Mouse (Mus musculus): ENCODE results near the gene Cmpk1. TPM values are rescaled to one million over a fixed set of nuclear protein-coding genes. Genes with fewer than 3 reads are reported as not detected.
A peak's percentile ranks its signal among the peaks of the same experiment; 100 is the strongest.

Gene Cmpk1
- polyA plus RNA-seq (2014; fragmentation: Nextera tagmentation; extraction: Ambion mirVana): 141 and 150 TPM in 2 replicates

DNA sequence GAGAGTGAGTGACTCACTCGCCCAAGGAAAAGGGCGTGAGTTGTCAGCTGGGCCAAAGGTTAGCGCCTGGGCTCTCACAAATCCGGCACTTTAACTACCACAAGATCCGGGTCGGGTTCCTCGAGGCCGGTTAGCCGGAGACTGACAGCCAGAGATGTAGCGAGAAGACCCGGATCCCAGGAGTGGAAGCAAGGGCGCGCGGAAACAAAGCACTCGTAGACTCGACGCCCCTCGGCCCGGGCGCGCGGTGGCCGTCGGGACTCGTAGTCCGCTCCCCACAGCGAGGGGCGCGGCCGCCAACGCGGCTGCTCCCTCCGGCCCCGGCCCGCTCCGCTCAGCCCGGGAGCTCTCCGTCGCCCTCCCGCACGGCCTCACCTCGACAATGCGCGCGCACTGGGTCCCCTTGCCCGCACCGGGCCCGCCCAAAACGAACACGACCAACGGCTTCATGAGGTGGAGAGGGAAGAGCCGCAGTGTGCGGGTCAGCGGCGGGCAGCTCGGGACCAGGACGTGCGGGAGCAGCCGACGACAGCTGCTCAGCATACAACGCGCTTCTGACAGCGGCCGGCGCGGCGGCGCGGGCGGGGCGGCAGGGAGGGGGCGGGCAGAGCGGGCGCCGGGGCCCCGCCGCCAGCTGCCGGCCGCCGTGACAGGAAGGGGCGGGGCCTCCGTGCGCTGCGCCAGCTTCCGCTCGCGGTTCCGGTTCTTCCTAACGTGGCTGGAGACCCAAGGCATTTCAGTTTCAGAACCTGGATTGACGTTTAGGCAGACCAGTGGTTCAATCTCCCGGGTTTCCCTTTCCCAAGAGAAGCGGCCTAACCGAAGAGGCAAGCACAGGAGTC lies at the start of gene Cmpk1:
TSS of gene Cmpk1 (minus strand) at position 651 of the 842 bp plus-strand sequence.
- Histone ChIP-seq H3K27ac (ENCODE audit: low read depth, low read length) (peak within 1 kb of the TSS; percentile 100), H3K9ac (ENCODE audit: low read length) (peak within 1 kb of the TSS; percentile 94), H3K36me3 (ENCODE audit: control insufficient read depth, insufficient read depth, low read length) (no peaks in the 10 kb centered on the region), H3K9me3 (ENCODE audit: control insufficient read depth, low read length) (no peaks in the 10 kb centered on the region), H3K4me2 (ENCODE audit: low read depth) (peak within 1 kb of the TSS; percentile 78), H3K4me1 (ENCODE audit: control insufficient read depth, insufficient read depth, low read length) (no peaks in the 10 kb centered on the region; the same call in none of the 2 replicates), H3K27me3 (ENCODE audit: control insufficient read depth, insufficient read depth, low read length) (no peaks in the 10 kb centered on the region), H3K4me3 (ENCODE audit: low read depth, low read length) (peak within 1 kb of the TSS; percentile 90)
- DNase-seq (ENCODE audit: low spot score) (peak; percentile 92), ATAC-seq (ENCODE audit: insufficient read depth, low FRiP score, low TSS enrichment) (peak; percentile 97)
- under 1% methylated on average over 85 of the region's 93 CpGs for WGBS

- 76% methylated on average over 6 of the region's 6 CpGs for WGBS
- H3K27me3 ChIP-seq (ENCODE audit: control insufficient read depth, insufficient read depth, low read length): no peaks in the 10 kb centered on the region
- no peak overlapping the region for H3K4me3 ChIP-seq (ENCODE audit: low read depth, low read length)
- H3K4me1 ChIP-seq (ENCODE audit: control insufficient read depth, insufficient read depth, low read length): no peaks in the 10 kb centered on the region
- no peak overlapping the region for H3K4me2 ChIP-seq (ENCODE audit: low read depth)
- ATAC-seq (ENCODE audit: insufficient read depth, low FRiP score, low TSS enrichment) (no peak), DNase-seq (ENCODE audit: low spot score) (no peak)
- no peaks in the 10 kb centered on the region for H3K9me3 ChIP-seq (ENCODE audit: control insufficient read depth, low read length)
- no peak overlapping the region for H3K9ac ChIP-seq (ENCODE audit: low read length)
- H3K36me3 ChIP-seq (ENCODE audit: control insufficient read depth, insufficient read depth, low read length): no peaks in the 10 kb centered on the region; the same call in 1 of the 2 replicates
- H3K27ac ChIP-seq (ENCODE audit: low read depth, low read length): no peak overlapping the region
Observed at GRCm38 (mm10) chr4:115035043-115035442, 48.0 kb upstream of the Cmpk1 start.

DNA sequence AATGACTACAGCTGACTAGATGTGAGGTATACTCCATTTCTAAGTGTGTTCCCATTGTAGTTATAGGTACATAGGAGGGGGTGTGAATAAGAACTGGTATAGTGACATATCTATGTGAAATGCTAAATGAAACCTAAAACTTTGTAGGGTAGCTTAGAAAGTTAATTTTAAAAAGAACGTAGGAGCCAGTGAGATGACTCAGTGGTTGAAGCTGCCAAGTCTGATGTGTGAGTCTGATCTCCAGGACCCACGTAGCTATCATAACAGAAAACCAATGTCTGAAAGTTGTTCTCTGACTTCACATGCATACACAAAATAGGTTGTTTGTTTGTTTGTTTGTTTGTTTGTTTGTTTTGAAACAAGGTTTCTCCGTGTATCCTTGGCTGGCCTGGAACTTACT lies 33.0 kb upstream of the Cmpk1 start:
- Histone ChIP-seq H3K9me3 (ENCODE audit: control insufficient read depth, low read length) (no peaks in the 10 kb centered on the region), H3K27ac (ENCODE audit: low read depth, low read length) (no peak overlapping the region), H3K4me2 (ENCODE audit: low read depth) (no peak overlapping the region), H3K4me1 (ENCODE audit: control insufficient read depth, insufficient read depth, low read length) (no peaks in the 10 kb centered on the region), H3K27me3 (ENCODE audit: control insufficient read depth, insufficient read depth, low read length) (no peaks in the 10 kb centered on the region), H3K4me3 (ENCODE audit: low read depth, low read length) (no peak overlapping the region), H3K9ac (ENCODE audit: low read length) (no peak overlapping the region), H3K36me3 (ENCODE audit: control insufficient read depth, insufficient read depth, low read length) (peaks cover 8% of the 10 kb centered on the region)
- no peak for ATAC-seq (ENCODE audit: insufficient read depth, low FRiP score, low TSS enrichment)
- 90% methylated on average over 3 of the region's 3 CpGs for WGBS
- no peak for DNase-seq (ENCODE audit: low spot score)

DNA sequence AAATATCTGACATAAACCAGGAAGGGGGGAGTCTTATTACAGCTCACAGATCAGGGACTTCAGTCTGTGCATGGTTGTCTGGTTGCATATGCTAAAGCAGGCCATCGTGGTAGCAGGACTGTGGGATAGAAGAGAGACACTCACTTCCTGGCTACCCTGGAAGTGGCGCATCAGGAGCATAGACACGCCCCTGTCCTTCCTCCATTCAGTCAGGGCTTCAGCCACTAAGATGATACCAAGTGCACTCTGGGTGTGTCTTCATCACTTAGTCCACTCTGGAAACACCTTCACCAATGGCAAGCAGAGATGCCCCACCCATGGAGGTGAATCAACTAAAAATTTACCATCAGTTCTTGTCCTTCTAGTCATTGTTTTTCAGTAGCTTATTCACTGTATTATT lies 27.2 kb upstream of the Cmpk1 start:
- H3K9me3 ChIP-seq (ENCODE audit: control insufficient read depth, low read length): no peaks in the 10 kb centered on the region
- 89% methylated on average over 3 of the region's 3 CpGs for WGBS
- DNase-seq (ENCODE audit: low spot score) (no peak), ATAC-seq (ENCODE audit: insufficient read depth, low FRiP score, low TSS enrichment) (no peak)
- H3K4me3 ChIP-seq (ENCODE audit: low read depth, low read length): no peak overlapping the region
- no peak overlapping the region for H3K4me2 ChIP-seq (ENCODE audit: low read depth)
- no peak overlapping the region for H3K27ac ChIP-seq (ENCODE audit: low read depth, low read length)
- no peak overlapping the region for H3K9ac ChIP-seq (ENCODE audit: low read length)
- H3K27me3 ChIP-seq (ENCODE audit: control insufficient read depth, insufficient read depth, low read length): no peaks in the 10 kb centered on the region
- no peaks in the 10 kb centered on the region for H3K4me1 ChIP-seq (ENCODE audit: control insufficient read depth, insufficient read depth, low read length)
- H3K36me3 ChIP-seq (ENCODE audit: control insufficient read depth, insufficient read depth, low read length): peaks cover 2% of the 10 kb centered on the region; the same call in 1 of the 2 replicates

GRCm38 (mm10) chr4:115000429-115000795 lies 13.4 kb upstream of the Cmpk1 start:
- Histone ChIP-seq H3K4me2 (ENCODE audit: low read depth) (peak overlapping the region; percentile 68), H3K9ac (ENCODE audit: low read length) (peak overlapping the region; percentile 70), H3K9me3 (ENCODE audit: control insufficient read depth, low read length) (no peaks in the 10 kb centered on the region), H3K27ac (ENCODE audit: low read depth, low read length) (no peak overlapping the region), H3K36me3 (ENCODE audit: control insufficient read depth, insufficient read depth, low read length) (peaks cover 2% of the 10 kb centered on the region; the same call in 1 of the 2 replicates), H3K27me3 (ENCODE audit: control insufficient read depth, insufficient read depth, low read length) (no peaks in the 10 kb centered on the region), H3K4me3 (ENCODE audit: low read depth, low read length) (peak overlapping the region; percentile 74), H3K4me1 (ENCODE audit: control insufficient read depth, insufficient read depth, low read length) (0 out of 2 replicates have a peak, but pooled peaks cover 5% of the 10 kb centered on the region)
- DNase-seq (ENCODE audit: low spot score): no peak
- peak; percentile 14; the same call in 1 of the 2 replicates for ATAC-seq (ENCODE audit: insufficient read depth, low FRiP score, low TSS enrichment)
- WGBS: 2% methylated on average over 8 of the region's 8 CpGs

DNA sequence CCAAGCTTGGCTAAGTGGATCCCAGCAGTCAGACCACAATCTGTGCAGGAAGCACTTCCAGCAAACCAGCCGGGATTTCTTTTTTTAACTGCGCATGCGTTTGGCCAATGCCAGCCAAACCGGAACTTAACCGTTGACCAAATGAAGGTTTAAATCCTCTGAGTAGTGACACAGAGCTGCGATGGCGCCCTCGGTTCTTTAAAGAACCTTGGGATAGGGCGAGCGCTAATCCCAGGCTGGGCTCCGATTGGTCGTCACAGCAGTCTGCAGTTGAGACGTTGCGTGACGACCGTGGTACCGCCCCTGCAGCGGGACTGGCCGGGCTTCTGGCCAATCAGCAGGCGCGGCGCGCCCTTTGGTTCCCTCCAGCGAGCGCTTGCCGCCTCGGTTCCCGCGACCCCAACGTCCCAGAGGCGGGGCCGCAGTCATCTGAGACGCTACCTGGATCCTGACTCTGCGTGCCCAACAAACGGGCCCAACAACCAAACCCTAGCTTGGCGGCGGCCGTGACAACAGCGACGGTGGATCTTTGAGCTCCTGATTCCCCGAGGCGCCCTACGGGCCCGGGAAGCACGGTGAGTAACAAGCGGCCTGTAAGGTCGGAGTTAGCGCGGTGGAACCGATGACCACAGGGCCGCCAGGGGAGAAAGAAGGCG lies 12.9 kb upstream of the Cmpk1 start, which contains the start of gene Stil:
TSS of gene Stil (plus strand) at position 387 of the 656 bp plus-strand sequence.
- ATAC-seq (ENCODE audit: insufficient read depth, low FRiP score, low TSS enrichment): peak; percentile 100
- under 1% methylated on average over 52 of the region's 52 CpGs for WGBS

DNA sequence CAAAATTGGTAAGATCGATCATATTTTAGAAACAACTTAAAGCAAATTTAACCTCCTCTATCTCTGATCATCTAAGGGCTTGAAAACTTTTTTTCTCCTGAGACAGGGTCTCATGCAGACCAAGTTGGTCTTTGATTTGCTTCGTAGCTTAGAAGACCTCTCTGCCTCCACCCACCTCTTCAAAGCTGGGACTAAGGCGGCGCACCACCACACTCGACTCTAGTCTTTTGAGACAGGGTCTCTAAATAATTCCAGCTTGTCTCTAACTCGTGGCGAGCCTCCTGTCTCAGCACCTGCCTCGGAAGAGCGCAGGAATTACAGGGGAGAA lies 12.4 kb upstream of the Cmpk1 start:
- no peak for DNase-seq (ENCODE audit: low spot score)
- Histone ChIP-seq H3K9me3 (ENCODE audit: control insufficient read depth, low read length) (no peaks in the 10 kb centered on the region), H3K36me3 (ENCODE audit: control insufficient read depth, insufficient read depth, low read length) (no peaks in the 10 kb centered on the region), H3K4me2 (ENCODE audit: low read depth) (peak overlapping the region; percentile 67), H3K9ac (ENCODE audit: low read length) (peak overlapping the region; percentile 72), H3K4me1 (ENCODE audit: control insufficient read depth, insufficient read depth, low read length) (0 out of 2 replicates have a peak, but pooled peaks cover 5% of the 10 kb centered on the region), H3K27ac (ENCODE audit: low read depth, low read length) (peak overlapping the region; percentile 88), H3K4me3 (ENCODE audit: low read depth, low read length) (peak overlapping the region; percentile 74), H3K27me3 (ENCODE audit: control insufficient read depth, insufficient read depth, low read length) (no peaks in the 10 kb centered on the region)
- WGBS: 9% methylated on average over 9 of the region's 9 CpGs
- no peak for ATAC-seq (ENCODE audit: insufficient read depth, low FRiP score, low TSS enrichment)

More for the DNA sequence above, 12.9 kb upstream of the Cmpk1 start, which contains the start of gene Stil:
- H3K27ac ChIP-seq (ENCODE audit: low read depth, low read length): peak within 1 kb of the TSS; percentile 88
- 0 out of 2 replicates have a peak, but pooled peaks cover 5% of the 10 kb centered on the region for H3K4me1 ChIP-seq (ENCODE audit: control insufficient read depth, insufficient read depth, low read length)
- peak within 1 kb of the TSS; percentile 74 for H3K4me3 ChIP-seq (ENCODE audit: low read depth, low read length)
- H3K27me3 ChIP-seq (ENCODE audit: control insufficient read depth, insufficient read depth, low read length): no peaks in the 10 kb centered on the region
- H3K4me2 ChIP-seq (ENCODE audit: low read depth): peak within 1 kb of the TSS; percentile 68
- H3K9ac ChIP-seq (ENCODE audit: low read length): peak within 1 kb of the TSS; percentile 72
- DNase-seq (ENCODE audit: low spot score): peak; percentile 97
- no peaks in the 10 kb centered on the region for H3K36me3 ChIP-seq (ENCODE audit: control insufficient read depth, insufficient read depth, low read length)
- no peaks in the 10 kb centered on the region for H3K9me3 ChIP-seq (ENCODE audit: control insufficient read depth, low read length)

DNA sequence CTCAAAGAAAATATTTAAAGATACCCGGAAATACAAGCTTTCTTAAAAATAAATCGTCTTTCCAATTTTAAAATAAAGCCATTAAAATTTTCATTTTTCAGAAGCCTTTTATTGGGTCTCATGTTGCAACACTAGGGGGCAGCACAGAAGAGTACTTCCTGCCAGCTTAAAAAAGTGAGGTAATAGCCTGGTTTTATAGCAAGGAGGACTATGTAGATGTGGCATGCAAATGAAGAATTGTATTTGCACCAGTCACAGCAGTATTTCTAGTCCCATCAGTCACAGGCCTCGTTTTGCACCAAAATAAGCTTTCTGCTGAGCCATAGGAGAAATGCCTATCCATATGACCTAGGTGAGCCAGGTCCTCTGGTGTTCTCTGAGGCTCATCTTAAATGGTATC lies 10.0 kb upstream of the Cmpk1 start:
- Histone ChIP-seq H3K9ac (ENCODE audit: low read length) (no peak overlapping the region), H3K27ac (ENCODE audit: low read depth, low read length) (no peak overlapping the region), H3K9me3 (ENCODE audit: control insufficient read depth, low read length) (no peaks in the 10 kb centered on the region), H3K4me1 (ENCODE audit: control insufficient read depth, insufficient read depth, low read length) (0 out of 2 replicates have a peak, but pooled peaks cover 5% of the 10 kb centered on the region), H3K4me3 (ENCODE audit: low read depth, low read length) (no peak overlapping the region), H3K4me2 (ENCODE audit: low read depth) (no peak overlapping the region), H3K36me3 (ENCODE audit: control insufficient read depth, insufficient read depth, low read length) (no peaks in the 10 kb centered on the region), H3K27me3 (ENCODE audit: control insufficient read depth, insufficient read depth, low read length) (no peaks in the 10 kb centered on the region)
- WGBS: 55% methylated on average over 3 of the region's 3 CpGs
- no peak for ATAC-seq (ENCODE audit: insufficient read depth, low FRiP score, low TSS enrichment)
- peak; percentile 14 for DNase-seq (ENCODE audit: low spot score)

All from neural tube, embryonic 11.5 days (tissue).